Mouse (Mus musculus) midbrain, embryonic 15.5 days (tissue): ENCODE data around the gene Ahdc1. TPM values are rescaled to one million over a fixed set of nuclear protein-coding genes. Genes with fewer than 3 reads are reported as not detected.

Experiments
- ATAC-seq: fragments of 200-750 bp; cut with Nextera tagmentation; replicated peaks from 2 replicates; pipeline ENCODE4 v1.8.0; 2017; ENCODE audit warnings: moderate TSS enrichment
- H3K27ac ChIP-seq: fragments of 300-500 bp; sonication (generic); 2 replicates; pipeline ENCODE4 v1.5.1; 2015; ENCODE audit warnings: mild to moderate bottlenecking, inconsistent platforms
- H3K27me3 ChIP-seq: fragments of 300-500 bp; sonication (generic); replicated peaks from 2 replicates; pipeline ENCODE4 v1.6.1; 2015; ENCODE audit warnings: inconsistent platforms
- H3K36me3 ChIP-seq: fragments of 300-500 bp; sonication (generic); replicated peaks from 2 replicates; pipeline ENCODE4 v1.6.1; 2015; ENCODE audit warnings: inconsistent platforms
- H3K4me1 ChIP-seq: fragments of 300-500 bp; sonication (generic); 2 replicates; pipeline ENCODE4 v1.6.1; 2015; ENCODE audit warnings: inconsistent platforms
- H3K4me2 ChIP-seq: fragments of 300-500 bp; sonication (generic); 2 replicates; pipeline ENCODE4 v1.6.1; 2015; ENCODE audit warnings: inconsistent platforms, mild to moderate bottlenecking, moderate library complexity
- H3K4me3 ChIP-seq: fragments of 300-500 bp; sonication (generic); 2 replicates; pipeline ENCODE4 v1.5.1; 2015; ENCODE audit warnings: mild to moderate bottlenecking, inconsistent platforms
- H3K9ac ChIP-seq: fragments of 300-500 bp; sonication (generic); 2 replicates; pipeline ENCODE4 v1.6.1; 2015; ENCODE audit warnings: mild to moderate bottlenecking, inconsistent platforms
- H3K9me3 ChIP-seq: fragments of 300-500 bp; sonication (generic); 2 replicates; pipeline ENCODE4 v1.6.1; 2016; ENCODE audit warnings: inconsistent platforms
- WGBS: fragments of 180-500 bp; shearing (Covaris S2); methylation state at CpG from one replicate; pipeline ENCODE4 v1.1.7; 2015; ENCODE audit warnings: mixed read lengths; 5-methylcytosine and 5-hydroxymethylcytosine counted together
- polyA plus RNA-seq: library from polyadenylated mRNA; unstranded; fragments of >200 nt; fragmentation: Nextera tagmentation; extraction: Ambion mirVana; gene quantifications from 2 replicates; pipeline ENCODE4 v1.2.1, GENCODE M21; 2015

Ahdc1 gene
- polyA plus RNA-seq, 1 experiment from 2014 or later: 14.4 TPM

DNA sequence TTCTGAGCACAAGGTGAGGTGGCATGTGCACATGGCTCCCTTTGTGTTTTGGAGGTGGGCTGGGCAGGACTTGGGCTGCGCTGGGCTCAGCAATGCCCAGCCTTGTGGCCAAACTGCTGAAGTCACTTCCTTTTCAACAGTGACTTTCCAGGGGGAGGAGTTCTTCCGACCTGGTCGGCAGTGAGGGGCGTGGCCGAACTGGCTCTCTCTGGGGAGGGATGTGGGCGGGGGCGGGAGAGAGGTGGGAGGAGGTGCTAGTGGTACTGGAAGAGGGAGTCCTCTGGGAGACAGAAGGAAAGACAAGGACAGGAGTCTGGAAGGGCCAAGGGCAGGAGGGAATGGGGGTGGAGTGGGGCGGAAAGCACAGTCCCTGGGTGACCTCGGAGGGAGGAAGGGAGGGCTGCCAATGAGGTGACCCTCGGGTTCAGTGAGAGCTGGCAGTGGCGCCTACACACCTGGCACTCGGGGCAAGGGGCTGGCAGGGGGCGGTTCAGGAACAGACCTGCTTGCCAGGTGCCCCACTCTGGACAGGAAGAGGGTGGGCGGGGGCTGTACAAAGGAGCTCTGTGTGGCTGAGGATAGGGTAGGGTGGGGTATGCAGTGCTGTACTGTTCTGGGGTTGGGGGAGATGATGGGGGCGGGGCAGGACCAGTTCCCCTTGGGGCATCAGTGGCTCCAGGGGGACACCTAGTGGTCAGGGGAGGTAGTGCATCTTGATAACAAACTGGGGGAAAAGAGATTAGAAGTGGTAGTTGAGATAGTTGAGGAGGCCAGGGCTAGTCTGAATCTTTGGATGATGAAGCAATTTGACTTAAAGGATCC, 45.2 kb downstream of the Ahdc1 start:
- Histone ChIP-seq H3K9me3 (no peaks in the 10 kb centered on the region), H3K36me3 (peaks cover 6% of the 10 kb centered on the region; the same call in 1 of the 2 replicates), H3K4me3 (no peak overlapping the region), H3K4me2 (no peak overlapping the region), H3K27me3 (no peaks in the 10 kb centered on the region), H3K4me1 (peaks cover 40% of the 10 kb centered on the region), H3K9ac (no peak overlapping the region), H3K27ac (no peak overlapping the region)
- peak; percentile 59 for ATAC-seq
- WGBS: 4% methylated on average over 13 of the region's 15 CpGs

DNA sequence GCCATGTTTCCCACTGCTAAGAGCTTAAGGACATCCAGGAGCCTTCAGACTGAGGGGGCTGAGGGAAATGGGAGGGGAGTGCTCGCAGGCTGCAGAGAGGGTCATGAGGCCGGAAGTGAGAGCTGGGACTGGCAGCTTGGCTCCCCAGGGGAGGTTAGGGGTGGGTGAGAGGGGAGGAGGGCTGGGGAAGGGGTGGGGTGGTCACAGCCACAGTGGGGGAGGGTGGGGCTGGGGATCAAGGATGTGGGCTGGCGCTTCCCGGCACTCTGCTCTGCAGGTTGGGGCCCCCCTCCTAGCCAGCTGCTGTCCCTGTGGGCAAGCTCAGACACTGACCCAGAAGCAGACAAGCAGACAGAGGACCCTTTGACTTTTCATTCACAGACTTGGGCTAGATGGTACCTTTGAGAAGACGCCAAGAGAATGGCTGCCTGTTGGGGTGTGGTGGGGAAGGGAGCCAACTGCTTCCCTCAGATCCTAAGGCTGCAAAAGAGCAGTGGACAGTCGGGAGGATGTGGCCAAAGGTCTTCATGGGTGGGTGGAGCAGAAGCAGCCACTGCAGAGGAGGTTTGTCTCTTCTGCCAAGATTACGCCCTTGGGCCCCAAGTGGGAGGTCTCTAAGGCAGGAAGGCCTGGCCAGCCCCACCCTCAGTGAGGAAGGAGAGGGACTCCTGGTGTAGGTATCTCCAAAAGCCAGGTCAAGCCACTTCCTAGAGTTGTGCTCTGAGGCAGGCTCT, 46.5 kb downstream of the Ahdc1 start:
- Histone ChIP-seq H3K4me1 (peaks cover 28% of the 10 kb centered on the region), H3K4me3 (no peak overlapping the region), H3K36me3 (peaks cover 19% of the 10 kb centered on the region; the same call in 1 of the 2 replicates), H3K27ac (0 out of 2 replicates have a peak overlapping the region, but pooled peaks have one; percentile 5), H3K4me2 (no peak overlapping the region), H3K27me3 (no peaks in the 10 kb centered on the region), H3K9me3 (no peaks in the 10 kb centered on the region), H3K9ac (no peak overlapping the region)
- 31% methylated on average over 7 of the region's 7 CpGs for whole genome bisulfite sequencing
- no peak for ATAC-seq

DNA sequence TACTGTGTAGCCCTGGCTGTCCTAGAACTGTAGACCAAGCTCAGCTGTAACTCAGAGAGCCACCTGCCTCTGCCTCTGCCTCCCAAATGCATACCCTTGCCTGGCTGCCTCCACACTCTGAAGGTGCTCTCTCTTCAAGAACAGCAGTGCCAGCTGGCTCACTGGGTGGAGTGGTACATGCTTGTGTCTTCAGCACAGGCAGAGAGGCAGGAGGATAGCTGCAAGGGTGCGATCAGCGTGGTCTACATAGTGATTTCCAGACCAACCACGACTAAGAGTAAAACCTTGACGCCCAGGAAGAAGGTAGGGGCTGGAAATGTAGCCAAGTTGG, 47.0 kb downstream of the Ahdc1 start:
- ATAC-seq: no peak
- Histone ChIP-seq H3K27me3 (no peaks in the 10 kb centered on the region), H3K4me1 (peaks cover 22% of the 10 kb centered on the region), H3K36me3 (peaks cover 24% of the 10 kb centered on the region; the same call in 1 of the 2 replicates), H3K9me3 (no peaks in the 10 kb centered on the region), H3K4me3 (no peak overlapping the region), H3K4me2 (no peak overlapping the region), H3K27ac (0 out of 2 replicates have a peak overlapping the region, but pooled peaks have one; percentile 5), H3K9ac (no peak overlapping the region)
- 90% methylated on average over 4 of the region's 4 CpGs for WGBS

DNA sequence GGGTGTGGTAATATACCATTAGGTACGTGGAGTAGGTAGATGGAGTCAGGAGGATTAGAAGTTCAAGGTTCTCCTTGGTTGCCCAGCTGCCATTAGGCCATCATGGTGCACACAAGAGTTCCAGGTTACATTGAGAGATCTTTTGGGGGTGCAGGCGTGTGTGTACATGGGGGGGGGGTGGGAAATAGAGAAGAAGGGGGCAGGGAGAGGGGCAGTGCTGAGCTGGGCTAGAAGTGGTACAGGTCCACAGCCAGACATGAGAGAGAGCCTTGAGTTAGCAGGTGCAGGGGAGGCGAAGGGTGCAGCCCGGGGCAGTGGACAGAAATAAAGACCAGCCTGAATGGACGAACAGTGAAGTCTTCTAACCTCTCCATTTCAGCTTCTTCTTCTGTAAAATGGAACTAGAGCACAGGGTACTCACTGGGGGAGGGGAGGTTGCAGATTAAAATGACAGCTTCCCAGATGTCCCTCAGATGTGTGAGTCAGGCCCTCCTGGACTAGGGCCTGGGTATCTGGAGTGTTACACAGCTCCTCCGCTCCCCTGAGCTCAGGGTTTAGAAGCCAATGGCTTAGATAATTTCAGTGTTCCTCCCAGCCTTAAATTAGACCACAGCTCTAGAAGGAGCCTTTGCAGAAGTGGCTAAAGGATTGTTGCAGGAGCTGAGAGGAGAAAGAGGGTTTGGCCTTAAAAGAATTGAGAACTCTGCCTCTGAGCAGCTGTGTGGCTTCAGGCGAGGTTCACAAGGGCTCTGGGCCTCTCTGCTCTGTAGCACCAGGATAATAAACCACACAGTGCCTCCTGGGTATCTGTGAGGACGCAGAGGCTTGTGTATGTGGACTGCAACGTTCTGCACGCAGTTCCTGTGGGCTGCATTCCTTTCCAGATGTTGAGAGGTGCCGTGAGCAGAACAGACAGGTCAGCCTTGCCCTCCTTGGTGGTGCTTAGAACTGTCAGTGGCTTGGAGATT, 47.7 kb downstream of the Ahdc1 start:
- no peak for ATAC-seq
- 79% methylated on average over 11 of the region's 11 CpGs for WGBS
- no peak overlapping the region for H3K4me3 ChIP-seq
- H3K27ac ChIP-seq: peak overlapping the region; percentile 35; the same call in 1 of the 2 replicates
- H3K4me1 ChIP-seq: peaks cover 21% of the 10 kb centered on the region
- no peak overlapping the region for H3K4me2 ChIP-seq
- H3K27me3 ChIP-seq: no peaks in the 10 kb centered on the region
- no peaks in the 10 kb centered on the region for H3K9me3 ChIP-seq
- peaks cover 30% of the 10 kb centered on the region; the same call in 1 of the 2 replicates for H3K36me3 ChIP-seq
- no peak overlapping the region for H3K9ac ChIP-seq

DNA sequence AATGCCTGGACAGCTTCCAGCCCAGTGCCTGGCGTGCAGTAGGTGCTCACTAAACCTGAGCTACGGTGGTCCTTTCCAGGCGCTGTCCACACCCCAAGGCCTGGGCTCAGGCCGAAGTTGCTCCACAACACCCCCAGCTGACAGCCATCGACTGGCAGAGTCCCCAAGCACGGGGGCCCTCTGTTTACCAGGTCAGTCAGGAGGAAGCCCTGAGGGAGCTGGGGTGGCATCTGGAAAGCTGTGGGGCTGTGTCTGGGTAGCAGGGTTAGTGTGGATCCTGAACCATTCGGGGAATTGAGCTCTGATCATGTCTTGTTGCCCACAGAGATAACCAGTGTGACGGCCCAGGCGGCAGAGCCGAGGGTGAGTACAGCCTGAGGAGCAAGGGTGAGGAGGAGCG, 49.6 kb downstream of the Ahdc1 start:
- Histone ChIP-seq H3K27ac (no peak overlapping the region), H3K4me2 (no peak overlapping the region), H3K9me3 (no peaks in the 10 kb centered on the region), H3K4me1 (peaks cover 16% of the 10 kb centered on the region), H3K9ac (no peak overlapping the region), H3K4me3 (no peak overlapping the region), H3K27me3 (no peaks in the 10 kb centered on the region), H3K36me3 (peaks cover 44% of the 10 kb centered on the region; the same call in 1 of the 2 replicates)
- 94% methylated on average over 11 of the region's 11 CpGs for WGBS
- ATAC-seq: no peak

DNA sequence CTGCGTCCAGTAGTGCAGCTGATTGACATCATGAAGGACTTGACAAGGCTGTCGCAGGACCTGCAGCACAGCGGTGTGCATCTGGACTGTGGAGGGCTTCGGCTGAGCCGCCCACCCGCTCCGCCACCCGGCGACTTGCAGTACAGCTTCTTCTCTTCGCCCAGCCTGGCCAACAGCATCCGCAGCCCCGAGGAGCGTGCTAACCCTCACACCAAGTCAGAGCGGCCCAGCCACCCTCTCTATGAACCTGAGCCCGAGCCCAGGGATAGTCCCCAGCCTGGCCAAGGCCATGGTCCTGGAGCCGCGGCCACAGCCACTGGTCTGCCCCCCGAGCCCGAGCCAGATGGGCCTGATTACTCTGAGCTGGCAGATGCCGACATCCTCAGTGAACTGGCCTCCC, 50.7 kb downstream of the Ahdc1 start:
- Histone ChIP-seq H3K4me2 (no peak overlapping the region), H3K36me3 (peaks cover 50% of the 10 kb centered on the region), H3K9me3 (no peaks in the 10 kb centered on the region), H3K27ac (no peak overlapping the region), H3K9ac (no peak overlapping the region), H3K27me3 (no peaks in the 10 kb centered on the region), H3K4me1 (peaks cover 9% of the 10 kb centered on the region), H3K4me3 (no peak overlapping the region)
- no peak for ATAC-seq
- WGBS: 91% methylated on average over 20 of the region's 20 CpGs

DNA sequence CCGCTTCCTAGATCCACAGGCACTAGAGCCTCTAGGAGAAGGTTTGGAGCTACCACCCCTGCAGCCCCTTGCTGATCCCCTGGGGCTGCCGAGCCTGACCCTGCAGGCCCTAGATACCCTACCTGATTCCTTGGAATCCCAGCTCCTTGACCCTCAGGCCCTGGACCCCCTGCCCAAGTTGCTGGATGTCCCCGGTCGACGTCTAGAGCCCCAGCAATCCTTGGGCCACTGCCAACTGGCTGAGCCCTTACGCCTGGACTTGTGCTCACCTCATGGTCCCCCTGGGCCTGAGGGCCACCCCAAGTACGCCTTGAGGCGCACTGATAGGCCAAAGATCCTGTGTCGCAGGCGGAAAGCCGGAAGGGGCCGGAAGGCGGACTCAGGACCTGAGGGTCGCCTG, 51.2 kb downstream of the Ahdc1 start:
- Histone ChIP-seq H3K27ac (no peak overlapping the region), H3K4me3 (no peak overlapping the region), H3K9me3 (no peaks in the 10 kb centered on the region), H3K36me3 (peaks cover 50% of the 10 kb centered on the region), H3K4me1 (peaks cover 9% of the 10 kb centered on the region), H3K27me3 (no peaks in the 10 kb centered on the region), H3K9ac (no peak overlapping the region), H3K4me2 (no peak overlapping the region)
- no peak for ATAC-seq
- 94% methylated on average over 14 of the region's 14 CpGs for WGBS

DNA sequence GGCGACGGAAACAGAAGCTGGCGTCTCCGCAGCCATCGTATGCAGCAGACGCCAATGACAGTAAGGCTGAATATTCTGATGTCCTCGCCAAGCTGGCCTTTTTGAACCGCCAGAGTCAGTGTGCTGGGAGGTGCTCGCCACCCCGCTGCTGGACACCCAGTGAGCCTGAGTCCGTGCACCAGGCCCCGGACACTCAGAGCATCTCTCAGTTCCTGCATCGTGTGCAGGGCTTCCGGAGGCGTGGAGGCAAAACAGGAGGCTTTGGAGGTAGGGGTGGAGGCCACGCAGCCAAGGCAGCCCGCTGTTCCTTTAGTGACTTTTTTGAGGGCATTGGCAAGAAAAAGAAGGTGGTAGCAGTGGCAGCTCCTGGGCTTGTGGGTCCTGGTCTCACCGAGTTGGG, 52.1 kb downstream of the Ahdc1 start:
- no peak for ATAC-seq
- Histone ChIP-seq H3K9me3 (no peaks in the 10 kb centered on the region), H3K9ac (no peak overlapping the region), H3K4me3 (no peak overlapping the region), H3K4me2 (no peak overlapping the region), H3K4me1 (peaks cover 5% of the 10 kb centered on the region), H3K27me3 (no peaks in the 10 kb centered on the region), H3K36me3 (peaks cover 50% of the 10 kb centered on the region), H3K27ac (no peak overlapping the region)
- WGBS: 96% methylated on average over 18 of the region's 18 CpGs

DNA sequence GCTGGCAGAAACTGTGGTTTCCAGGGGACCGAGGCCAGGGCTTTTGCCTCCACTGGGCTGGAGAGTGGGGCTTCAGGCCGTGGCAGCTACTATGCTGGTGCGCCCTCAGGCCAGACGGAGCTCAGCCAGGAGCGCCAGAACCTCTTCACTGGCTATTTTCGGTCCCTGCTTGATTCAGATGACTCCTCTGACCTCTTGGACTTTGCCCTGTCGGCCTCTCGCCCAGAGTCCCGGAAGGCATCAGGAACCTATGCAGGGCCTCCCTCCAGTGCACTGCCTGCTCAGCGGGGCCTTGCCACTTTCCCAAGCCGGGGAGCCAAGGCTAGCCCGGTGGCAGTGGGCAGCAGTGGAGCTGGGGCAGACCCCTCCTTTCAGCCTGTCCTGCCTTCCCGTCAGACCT, 52.7 kb downstream of the Ahdc1 start:
- Histone ChIP-seq H3K27me3 (no peaks in the 10 kb centered on the region), H3K4me3 (no peak overlapping the region), H3K4me2 (no peak overlapping the region), H3K9me3 (no peaks in the 10 kb centered on the region), H3K36me3 (peaks cover 50% of the 10 kb centered on the region), H3K27ac (no peak overlapping the region), H3K9ac (no peak overlapping the region), H3K4me1 (peaks cover 10% of the 10 kb centered on the region)
- ATAC-seq: no peak
- 88% methylated on average over 13 of the region's 13 CpGs for WGBS

DNA sequence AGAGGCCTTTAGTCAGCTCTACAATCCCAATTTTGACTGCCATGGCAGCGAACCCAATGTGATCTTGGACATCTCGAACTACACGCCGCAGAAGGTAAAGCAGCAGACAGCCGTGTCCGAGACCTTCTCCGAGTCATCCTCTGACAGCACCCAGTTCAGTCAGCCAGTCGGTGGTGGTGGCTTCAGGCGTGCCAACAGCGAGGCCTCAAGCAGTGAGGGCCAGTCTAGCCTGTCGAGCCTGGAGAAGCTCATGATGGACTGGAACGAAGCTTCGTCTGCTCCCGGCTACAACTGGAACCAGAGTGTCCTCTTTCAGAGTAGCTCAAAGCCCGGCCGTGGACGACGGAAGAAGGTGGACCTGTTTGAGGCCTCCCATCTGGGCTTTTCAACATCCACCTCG, 53.7 kb downstream of the Ahdc1 start:
- Histone ChIP-seq H3K36me3 (peaks cover 50% of the 10 kb centered on the region), H3K9ac (no peak overlapping the region), H3K27me3 (no peaks in the 10 kb centered on the region), H3K4me2 (no peak overlapping the region), H3K27ac (no peak overlapping the region), H3K4me3 (no peak overlapping the region), H3K4me1 (peaks cover 14% of the 10 kb centered on the region), H3K9me3 (no peaks in the 10 kb centered on the region)
- WGBS: 95% methylated on average over 19 of the region's 19 CpGs
- ATAC-seq: no peak

DNA sequence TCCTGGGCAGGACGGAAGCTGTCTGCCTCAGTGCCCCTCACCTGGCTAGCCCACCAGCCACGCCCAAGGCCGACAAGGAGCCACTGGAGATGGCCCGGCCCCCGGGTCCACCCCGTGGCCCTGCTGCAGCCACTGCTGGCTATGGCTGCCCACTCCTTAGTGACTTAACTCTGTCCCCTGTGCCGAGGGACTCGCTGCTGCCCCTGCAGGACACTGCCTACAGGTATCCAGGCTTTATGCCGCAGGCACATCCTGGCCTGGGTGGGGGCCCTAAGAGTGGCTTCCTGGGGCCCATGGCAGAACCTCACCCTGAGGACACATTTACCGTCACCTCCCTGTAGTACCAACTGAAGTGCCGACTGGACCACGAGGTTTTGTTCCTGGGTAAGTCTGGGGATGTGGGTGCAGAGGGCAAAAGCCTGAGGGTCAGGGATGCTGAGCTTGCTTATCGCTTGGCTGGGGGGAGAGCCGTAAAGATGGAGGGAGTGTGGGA, 54.9 kb downstream of the Ahdc1 start:
- Histone ChIP-seq H3K4me3 (no peak overlapping the region), H3K27ac (no peak overlapping the region), H3K27me3 (no peaks in the 10 kb centered on the region), H3K9me3 (no peaks in the 10 kb centered on the region), H3K36me3 (peaks cover 47% of the 10 kb centered on the region), H3K9ac (no peak overlapping the region), H3K4me2 (no peak overlapping the region), H3K4me1 (peaks cover 14% of the 10 kb centered on the region)
- 95% methylated on average over 14 of the region's 14 CpGs for WGBS
- 0 out of 2 replicates have a peak, but pooled peaks have one; percentile 4 for ATAC-seq
